Mouse (Mus musculus) ES-Bruce4 (cell line): ENCODE results near the gene Htr7. TPM values are rescaled to one million over a fixed set of nuclear protein-coding genes. Genes with fewer than 3 reads are reported as not detected.
A peak's percentile ranks its signal among the peaks of the same experiment; 100 is the strongest.

Experiments used
- H3K27ac ChIP-seq: 2 replicates; pipeline ENCODE4 v1.5.1; 2012; ENCODE audit warnings: low read length, inconsistent platforms; ENCODE audit not compliant: insufficient read depth
- H3K27me3 ChIP-seq: 2 replicates; pipeline ENCODE4 v1.6.1; 2012; ENCODE audit warnings: mild to moderate bottlenecking, low read length, inconsistent platforms; ENCODE audit not compliant: control insufficient read depth, poor library complexity, insufficient read depth, severe bottlenecking
- H3K36me3 ChIP-seq: 2 replicates; pipeline ENCODE4 v1.6.1; 2012; ENCODE audit warnings: inconsistent platforms, mild to moderate bottlenecking, low read length, moderate library complexity; ENCODE audit not compliant: control insufficient read depth, poor library complexity, insufficient read depth, severe bottlenecking
- H3K4me1 ChIP-seq: one replicate; pipeline ENCODE4 v1.8.1; 2011; ENCODE audit warnings: low read length; ENCODE audit not compliant: control insufficient read depth, insufficient read depth
- H3K4me3 ChIP-seq: 2 replicates; pipeline ENCODE4 v1.5.1; 2011; ENCODE audit warnings: low read depth, mild to moderate bottlenecking, low read length
- H3K9ac ChIP-seq: 2 replicates; pipeline ENCODE4 v1.6.1; 2012; ENCODE audit warnings: low read depth, mild to moderate bottlenecking, inconsistent platforms; ENCODE audit not compliant: poor library complexity, severe bottlenecking
- H3K9me3 ChIP-seq: replicated peaks from 2 replicates; pipeline ENCODE4 v1.6.1; 2012; ENCODE audit warnings: mild to moderate bottlenecking, low read length, inconsistent platforms; ENCODE audit not compliant: control insufficient read depth, poor library complexity, insufficient read depth, severe bottlenecking
- CTCF ChIP-seq: IDR thresholded peaks from one replicate; pipeline ENCODE4 v1.8.1; 2011; ENCODE audit warnings: low read depth, low read length
- EP300 ChIP-seq: IDR thresholded peaks from 2 replicates; pipeline ENCODE4 v1.6.1; 2011; ENCODE audit warnings: low read depth, low read length; ENCODE audit not compliant: insufficient read depth
- POLR2A ChIP-seq: IDR thresholded peaks from one replicate; pipeline ENCODE4 v1.8.1; 2011; ENCODE audit warnings: low read length; ENCODE audit not compliant: insufficient read depth
- polyA plus RNA-seq: library from polyadenylated mRNA; stranded (reverse); fragments of >200 nt; gene quantifications from 2 replicates; pipeline ENCODE4 v1.2.4, GENCODE M21; 2011; ENCODE audit warnings: low read depth; ENCODE audit not compliant: missing spikeins, insufficient read depth, insufficient read length

Htr7 gene
- polyA plus RNA-seq, 1 experiment, result not detected

DNA sequence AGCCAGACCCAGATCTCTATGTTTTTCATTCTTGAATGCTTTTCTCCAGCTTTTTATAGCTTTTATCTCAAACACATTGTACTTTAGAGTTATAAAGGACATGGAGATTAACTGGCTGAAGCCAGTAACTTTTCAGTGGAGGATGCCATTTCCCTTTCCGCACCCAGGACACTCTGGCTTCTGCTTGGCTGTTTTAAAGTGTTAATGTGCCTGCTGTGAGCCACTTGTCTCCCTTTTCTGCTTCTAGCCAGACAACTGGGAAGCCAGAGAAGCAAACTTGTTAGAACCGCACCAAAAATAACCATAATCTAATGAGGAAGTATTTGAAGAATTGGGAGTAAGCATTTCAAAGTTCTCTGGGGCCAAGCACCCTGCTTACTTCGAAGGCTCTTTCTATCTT is 42.5 kb downstream of the Htr7 start:
- Histone ChIP-seq H3K4me3 (no peak overlapping the region), H3K27ac (no peak overlapping the region), H3K36me3 (no peaks in the 10 kb centered on the region), H3K4me1 (no peaks in the 10 kb centered on the region), H3K9ac (no peak overlapping the region), H3K9me3 (no peaks in the 10 kb centered on the region), H3K27me3 (no peaks in the 10 kb centered on the region)
- TF ChIP-seq POLR2A, result no peak
- no peak for TF ChIP-seq CTCF
- no peak for TF ChIP-seq EP300

DNA sequence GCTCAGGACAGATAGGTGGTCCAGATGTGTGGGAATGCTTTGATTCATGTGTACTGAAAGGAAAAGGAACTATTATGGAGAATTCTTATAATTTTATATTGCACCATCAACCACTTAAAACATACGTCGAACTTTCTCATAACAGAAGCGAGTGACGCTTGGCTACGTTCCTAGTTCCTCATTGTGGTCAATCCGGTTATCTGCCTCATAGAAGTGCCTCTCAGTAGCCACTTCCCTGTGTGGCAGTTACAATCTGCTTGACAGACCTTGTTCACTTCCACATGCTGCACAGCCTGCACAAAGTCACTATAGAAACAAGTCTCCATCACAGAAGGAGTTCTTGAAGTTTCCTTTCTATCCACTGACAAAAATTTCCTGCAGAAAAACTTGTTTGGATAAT is 51.0 kb downstream of the Htr7 start:
- Histone ChIP-seq H3K4me1 (no peaks in the 10 kb centered on the region), H3K36me3 (no peaks in the 10 kb centered on the region), H3K9ac (no peak overlapping the region), H3K27me3 (no peaks in the 10 kb centered on the region), H3K4me3 (no peak overlapping the region), H3K9me3 (no peaks in the 10 kb centered on the region), H3K27ac (no peak overlapping the region)
- TF ChIP-seq POLR2A (no peak), EP300 (no peak), CTCF (no peak)

DNA sequence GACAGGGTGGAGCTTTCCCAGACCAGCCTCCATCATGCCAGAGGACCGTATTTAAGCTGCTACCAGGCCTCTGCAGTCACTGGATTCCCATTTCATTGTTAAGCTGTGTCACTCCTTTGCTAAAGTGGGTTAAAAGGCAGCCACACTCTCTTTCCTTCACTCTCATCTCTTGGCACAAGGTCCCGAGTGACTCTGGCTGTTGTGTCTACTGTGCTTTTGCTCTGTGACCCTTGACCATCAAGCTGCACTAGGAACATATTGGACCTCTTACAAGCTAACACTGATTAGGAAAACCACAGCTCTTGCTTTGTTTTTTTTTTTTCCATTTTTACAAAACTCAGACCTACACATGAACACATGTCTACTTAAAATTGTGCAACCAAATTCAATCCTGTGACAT is 52.3 kb downstream of the Htr7 start:
- TF ChIP-seq CTCF, result no peak
- TF ChIP-seq EP300, result no peak
- Histone ChIP-seq H3K36me3 (no peaks in the 10 kb centered on the region), H3K4me3 (no peak overlapping the region), H3K9me3 (no peaks in the 10 kb centered on the region), H3K9ac (no peak overlapping the region), H3K27ac (no peak overlapping the region), H3K27me3 (no peaks in the 10 kb centered on the region), H3K4me1 (no peaks in the 10 kb centered on the region)

DNA sequence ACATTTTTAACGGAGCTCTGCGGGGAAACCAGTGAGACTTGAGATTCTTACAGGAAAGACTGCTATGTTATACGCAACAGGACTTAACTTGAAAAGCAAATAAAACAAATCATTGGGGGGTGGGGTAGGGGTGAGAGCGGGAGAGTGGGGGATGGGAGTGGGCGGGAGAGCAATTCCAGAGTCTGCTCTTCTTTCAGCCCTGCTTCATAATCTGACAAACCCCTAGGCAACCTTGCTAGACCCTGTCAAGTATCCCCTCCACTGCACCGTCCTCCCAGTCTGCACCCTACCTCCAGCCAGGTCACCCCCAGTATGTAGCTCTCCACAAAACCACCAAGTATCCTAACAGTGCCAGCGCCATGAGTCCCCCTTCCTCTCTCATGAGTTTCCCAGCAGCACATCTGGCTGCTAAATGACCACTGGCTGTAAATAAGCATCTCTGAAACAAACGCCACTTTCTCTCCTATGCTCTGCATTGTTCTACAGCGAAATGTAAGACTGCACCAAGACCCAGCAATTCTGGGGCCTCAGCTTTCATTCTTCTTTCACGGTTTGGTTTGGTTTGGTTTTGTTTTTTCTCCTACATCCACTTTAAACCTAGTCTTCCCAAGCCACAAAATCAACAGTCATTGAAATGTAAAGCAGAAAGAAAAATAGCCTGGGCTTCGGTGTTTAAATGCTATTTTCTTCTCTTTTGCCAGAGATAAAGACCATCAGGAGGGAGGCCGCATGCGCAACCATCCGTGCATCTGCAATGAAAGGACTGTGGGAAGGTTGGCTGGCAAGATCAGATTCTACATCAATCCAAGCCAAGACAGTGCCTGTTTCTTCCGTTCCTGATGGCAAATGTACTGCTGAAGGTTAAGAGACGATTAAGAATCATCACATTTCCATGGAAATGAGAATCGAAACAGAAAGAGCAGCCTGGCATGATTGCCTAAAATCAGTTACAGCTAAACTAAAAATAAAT is 54.5 kb downstream of the Htr7 start:
- no peaks in the 10 kb centered on the region for H3K4me1 ChIP-seq
- no peaks in the 10 kb centered on the region for H3K9me3 ChIP-seq
- H3K36me3 ChIP-seq, result no peaks in the 10 kb centered on the region
- H3K27me3 ChIP-seq, result no peaks in the 10 kb centered on the region
- H3K9ac ChIP-seq, result no peak overlapping the region
- H3K27ac ChIP-seq, result no peak overlapping the region
- TF ChIP-seq CTCF, result no peak
- no peak for TF ChIP-seq EP300
- TF ChIP-seq POLR2A, result no peak
- no peak overlapping the region for H3K4me3 ChIP-seq

DNA sequence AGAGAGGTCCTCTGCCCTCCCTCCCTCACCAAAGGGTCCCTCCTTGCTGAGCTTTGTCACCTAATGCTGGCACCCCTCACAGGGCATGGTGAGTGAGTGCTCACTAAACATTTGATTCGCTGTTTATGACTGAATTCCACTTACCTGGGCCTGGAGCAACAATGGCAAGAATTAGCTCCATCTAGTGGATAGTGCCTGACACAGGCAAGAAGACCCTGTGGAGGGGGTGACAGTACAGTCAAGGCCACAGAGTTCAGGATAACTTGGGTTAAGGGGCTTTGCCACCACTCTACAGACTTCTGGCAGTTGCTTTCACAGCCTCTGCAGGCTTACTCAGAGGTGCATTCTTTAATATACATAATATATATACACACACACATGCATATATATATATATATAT is 55.8 kb downstream of the Htr7 start:
- Histone ChIP-seq H3K4me3 (no peak overlapping the region), H3K9me3 (no peaks in the 10 kb centered on the region), H3K36me3 (no peaks in the 10 kb centered on the region), H3K9ac (no peak overlapping the region), H3K4me1 (no peaks in the 10 kb centered on the region), H3K27me3 (no peaks in the 10 kb centered on the region), H3K27ac (no peak overlapping the region)
- TF ChIP-seq EP300 (no peak), POLR2A (no peak), CTCF (peak; percentile 19)

DNA sequence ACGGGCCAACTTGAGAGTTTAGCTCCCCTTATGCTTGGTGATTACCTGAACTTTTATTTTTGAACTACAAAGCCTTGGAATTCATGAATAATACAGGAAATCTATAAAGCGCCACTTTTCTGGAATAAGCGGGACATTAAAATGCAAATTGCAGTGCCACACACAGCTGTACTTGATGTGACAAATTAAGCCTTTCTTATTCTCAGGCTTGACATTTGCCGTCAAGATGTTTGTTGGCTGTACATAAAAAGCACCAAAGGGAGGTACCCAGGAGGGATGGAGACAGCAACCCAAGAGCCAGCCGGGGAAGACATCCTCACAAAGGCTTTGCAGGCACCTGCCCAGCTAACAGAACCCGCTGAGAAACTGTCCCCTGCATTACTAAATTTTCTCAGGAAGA is 56.4 kb downstream of the Htr7 start:
- H3K4me1 ChIP-seq, result no peaks in the 10 kb centered on the region
- no peak overlapping the region for H3K9ac ChIP-seq
- TF ChIP-seq CTCF, result no peak
- TF ChIP-seq EP300, result no peak
- no peak for TF ChIP-seq POLR2A

More for the DNA sequence above, 56.4 kb downstream of the Htr7 start:
- Histone ChIP-seq H3K9me3 (no peaks in the 10 kb centered on the region), H3K27me3 (no peaks in the 10 kb centered on the region), H3K36me3 (no peaks in the 10 kb centered on the region), H3K4me3 (no peak overlapping the region), H3K27ac (no peak overlapping the region)
